Mouse (Mus musculus) ES-E14 (cell line): ENCODE data around the gene Trappc10.

ENCODE experiments used
- CHD2 ChIP-seq: IDR thresholded peaks from 2 replicates; pipeline ENCODE4 v1.6.1; 2014; ENCODE audit warnings: mild to moderate bottlenecking, low read depth, low read length, inconsistent platforms
- MAFK ChIP-seq: IDR thresholded peaks from 2 replicates; pipeline ENCODE4 v1.6.1; 2014; ENCODE audit warnings: mild to moderate bottlenecking, low read depth, low read length, inconsistent platforms; ENCODE audit not compliant: insufficient read depth
- ZC3H11A ChIP-seq: IDR thresholded peaks from 2 replicates; pipeline ENCODE4 v1.6.1; 2012; ENCODE audit warnings: low read depth, mild to moderate bottlenecking, inconsistent platforms, low read length, borderline replicate concordance
- ZNF384 ChIP-seq: IDR thresholded peaks from 2 replicates; pipeline ENCODE4 v1.6.1; 2012; ENCODE audit warnings: low read depth, low read length, inconsistent platforms

DNA sequence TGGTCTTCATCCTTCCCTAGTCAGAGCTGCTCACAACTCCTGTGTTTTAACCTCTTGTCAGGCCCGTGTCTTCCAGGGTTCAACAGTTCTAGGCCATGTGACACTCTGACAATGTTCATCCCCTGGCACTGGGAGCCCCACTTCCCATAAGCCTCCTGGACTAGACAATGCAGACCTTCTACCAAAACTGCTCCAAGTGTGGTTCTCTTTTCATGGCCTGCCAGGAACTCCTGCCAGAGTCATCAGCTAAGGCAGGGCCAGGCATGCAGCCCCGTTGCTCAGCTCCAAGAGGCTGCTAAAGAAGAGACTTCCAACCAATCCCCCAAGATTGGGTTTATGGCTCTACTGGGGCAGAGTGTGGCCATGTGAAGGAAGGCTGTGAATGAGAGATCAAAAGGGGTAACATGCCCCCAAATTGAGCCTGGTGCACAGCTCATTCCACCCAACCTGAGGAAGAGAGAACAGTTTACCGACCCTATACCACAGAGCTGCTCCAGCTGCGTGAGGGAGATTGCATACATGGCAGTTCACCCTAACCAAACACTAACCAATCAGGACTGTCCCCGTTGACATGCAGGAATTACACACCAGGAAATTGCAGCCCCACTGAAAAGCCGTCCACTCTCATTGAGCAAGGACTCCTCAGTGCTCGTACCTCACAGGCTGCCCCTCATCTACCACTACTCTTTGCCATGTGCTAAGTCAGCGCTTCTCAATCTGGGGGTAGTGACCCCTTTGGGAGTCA lies 7.4 kb downstream of the Trappc10 start:
- TF ChIP-seq CHD2 (no peak), MAFK (no peak), ZC3H11A (no peak), ZNF384 (no peak)
